Mouse (Mus musculus) stomach, embryonic 14.5 days (tissue): ENCODE results near the gene Gm10135. TPM values are rescaled to one million over a fixed set of nuclear protein-coding genes. Genes with fewer than 3 reads are reported as not detected.
"Not testable (repeated sequence)": the region's sequence is repeated elsewhere in the genome, so short reads cannot be mapped to it uniquely, and the experiment has no call there.

Source experiments
- ATAC-seq: fragments of 200-750 bp; cut with Nextera tagmentation; 2 replicates; pipeline ENCODE4 v1.8.0; 2017; ENCODE audit warnings: low read depth, moderate TSS enrichment; ENCODE audit not compliant: insufficient number of reproducible peaks, insufficient read depth, low FRiP score
- H3K27ac ChIP-seq: fragments of 300-500 bp; sonication (generic); 2 replicates; pipeline ENCODE4 v1.5.1; 2014; ENCODE audit warnings: mild to moderate bottlenecking, low read length, moderate library complexity, mixed read lengths
- H3K27me3 ChIP-seq: fragments of 300-500 bp; sonication (generic); 2 replicates; pipeline ENCODE4 v1.6.1; 2014; ENCODE audit warnings: low read length, control low read depth, mixed read lengths; ENCODE audit not compliant: control insufficient read depth, insufficient read depth
- H3K36me3 ChIP-seq: fragments of 300-500 bp; sonication (generic); 2 replicates; pipeline ENCODE4 v1.6.1; 2014; ENCODE audit warnings: mild to moderate bottlenecking, control low read depth, low read length, moderate library complexity, mixed read lengths; ENCODE audit not compliant: control insufficient read depth, insufficient read depth
- H3K4me1 ChIP-seq: fragments of 300-500 bp; sonication (generic); 2 replicates; pipeline ENCODE4 v1.6.1; 2014; ENCODE audit warnings: low read length, control low read depth, mixed read lengths; ENCODE audit not compliant: control insufficient read depth, insufficient read depth
- H3K4me2 ChIP-seq: fragments of 300-500 bp; sonication (generic); replicated peaks from 2 replicates; pipeline ENCODE4 v1.6.1; 2014; ENCODE audit warnings: low read depth, low read length, control low read depth
- H3K4me3 ChIP-seq: fragments of 300-500 bp; sonication (generic); 2 replicates; pipeline ENCODE4 v1.5.1; 2014; ENCODE audit warnings: low read depth, low read length, control low read depth
- H3K9ac ChIP-seq: fragments of 300-500 bp; sonication (generic); replicated peaks from 2 replicates; pipeline ENCODE4 v1.6.1; 2014; ENCODE audit warnings: low read depth, mild to moderate bottlenecking, control low read depth, low read length, moderate library complexity, mixed read lengths
- H3K9me3 ChIP-seq: fragments of 300-500 bp; sonication (generic); 2 replicates; pipeline ENCODE4 v1.6.1; 2016; ENCODE audit warnings: low read depth, low read length, control low read depth; ENCODE audit not compliant: control insufficient read depth
- WGBS: fragments of 180-500 bp; shearing (Covaris S2); extraction: QIAGEN DNeasy Blood & Tissue Kit; methylation state at CpG from one replicate; pipeline ENCODE4 v1.1.7; 2014; 5-methylcytosine and 5-hydroxymethylcytosine counted together
- polyA plus RNA-seq: library from polyadenylated mRNA; unstranded; fragments of >200 nt; fragmentation: Nextera tagmentation; extraction: Ambion mirVana; gene quantifications from 2 replicates; pipeline ENCODE4 v1.2.1, GENCODE M21; 2014

Gene Gm10135
- polyA plus RNA-seq, 1 experiment from 2014 or later, result not detected

DNA sequence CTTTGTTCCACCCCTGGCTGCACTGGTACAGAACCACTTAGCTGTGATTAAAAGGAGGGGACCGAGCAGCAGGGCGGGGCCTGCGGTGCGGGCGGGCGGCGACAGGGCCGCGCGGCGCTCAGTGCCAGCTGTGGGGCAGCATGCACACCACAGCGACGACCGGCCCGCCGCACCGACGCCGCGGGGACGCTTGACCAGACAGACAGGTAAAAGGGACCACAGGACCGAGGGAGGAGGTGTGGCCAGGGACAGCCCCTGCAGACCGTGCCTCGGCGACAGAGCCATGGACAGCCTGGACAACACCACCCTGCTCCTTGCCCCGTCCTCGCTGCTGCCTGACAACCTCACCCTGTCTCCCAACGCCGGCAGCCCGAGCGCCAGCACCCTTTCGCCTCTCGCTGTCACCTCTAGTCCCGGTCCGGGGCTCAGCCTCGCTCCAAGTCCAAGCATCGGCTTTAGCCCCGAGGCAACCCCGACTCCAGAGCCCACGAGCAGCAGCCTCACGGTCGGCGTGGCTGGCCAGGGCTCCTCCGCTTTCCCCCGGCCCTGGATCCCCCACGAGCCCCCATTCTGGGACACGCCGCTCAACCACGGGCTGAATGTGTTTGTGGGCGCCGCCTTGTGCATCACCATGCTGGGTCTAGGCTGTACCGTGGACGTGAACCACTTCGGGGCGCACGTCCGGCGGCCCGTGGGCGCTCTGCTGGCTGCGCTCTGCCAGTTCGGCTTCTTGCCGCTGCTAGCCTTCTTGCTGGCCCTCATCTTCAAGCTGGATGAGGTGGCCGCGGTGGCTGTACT, 32.5 kb upstream of the Gm10135 start, which contains the start of gene Slc10a4:
TSS of gene Slc10a4 (plus strand) at position 100 of the 798 bp plus-strand sequence.
- Histone ChIP-seq H3K36me3 (no peaks in the 10 kb centered on the region), H3K4me1 (no peaks in the 10 kb centered on the region), H3K9ac (no peak within 1 kb of the TSS), H3K27ac (no peak within 1 kb of the TSS), H3K4me2 (peak within 1 kb of the TSS; percentile 60), H3K9me3 (no peaks in the 10 kb centered on the region), H3K4me3 (peak within 1 kb of the TSS; percentile 35), H3K27me3 (peaks cover 13% of the 10 kb centered on the region; the same call in 1 of the 2 replicates)
- peak; percentile 65; the same call in 1 of the 2 replicates for ATAC-seq
- WGBS, result 10% methylated on average over 64 of the region's 65 CpGs

DNA sequence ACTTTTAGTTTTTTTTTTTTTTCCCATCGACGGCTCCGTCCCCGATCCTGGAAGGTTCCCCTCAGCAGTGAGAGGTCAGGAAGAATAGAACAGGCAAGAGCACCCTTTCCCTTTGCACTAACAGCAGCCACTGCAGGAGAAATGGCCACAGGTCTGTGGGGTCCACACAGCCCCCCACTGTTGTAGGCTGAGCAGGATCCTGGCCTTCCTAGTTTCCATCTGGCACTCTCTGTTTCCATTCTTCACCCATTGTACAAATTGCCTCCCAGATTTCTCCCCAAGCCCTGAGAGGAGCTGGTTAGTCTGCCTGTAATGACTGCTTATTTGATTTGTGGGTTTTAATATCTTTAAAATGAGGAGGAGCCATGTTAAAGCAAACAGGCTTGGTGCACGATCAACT, 29.5 kb upstream of the Gm10135 start:
- 75% methylated on average over 5 of the region's 5 CpGs for WGBS
- H3K36me3 ChIP-seq, result no peaks in the 10 kb centered on the region
- no peak overlapping the region for H3K9ac ChIP-seq
- no peak overlapping the region for H3K4me2 ChIP-seq
- no peak overlapping the region for H3K4me3 ChIP-seq
- peaks cover 13% of the 10 kb centered on the region; the same call in 1 of the 2 replicates for H3K27me3 ChIP-seq
- ATAC-seq, result no peak
- H3K4me1 ChIP-seq, result no peaks in the 10 kb centered on the region
- H3K9me3 ChIP-seq, result no peaks in the 10 kb centered on the region
- H3K27ac ChIP-seq, result no peak overlapping the region

DNA sequence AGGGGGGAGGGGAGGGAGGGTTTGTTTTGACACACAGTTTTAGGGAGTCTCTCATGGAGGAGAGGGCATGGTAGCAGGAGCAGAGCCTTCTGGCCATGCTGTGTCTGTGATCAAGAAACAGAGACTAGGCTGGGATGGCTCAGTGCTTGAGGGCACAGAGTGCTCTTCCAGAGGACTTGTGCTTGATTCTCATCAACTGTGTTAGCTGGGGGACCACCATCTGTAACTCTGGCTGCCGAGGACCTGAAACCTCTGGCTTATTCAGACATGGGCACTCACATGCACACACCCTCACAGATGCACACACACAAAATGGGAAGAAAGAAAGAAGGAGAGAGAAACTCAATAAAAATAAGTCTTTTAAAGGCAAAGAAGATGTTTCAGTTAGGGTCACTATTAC, 24.0 kb upstream of the Gm10135 start:
- not testable (repeated sequence) for H3K27ac ChIP-seq, H3K9me3 ChIP-seq, H3K36me3 ChIP-seq, H3K27me3 ChIP-seq, H3K9ac ChIP-seq, ATAC-seq, H3K4me1 ChIP-seq, H3K4me2 ChIP-seq, H3K4me3 ChIP-seq
- 72% methylated on average over 1 of the region's 1 CpGs for WGBS

DNA sequence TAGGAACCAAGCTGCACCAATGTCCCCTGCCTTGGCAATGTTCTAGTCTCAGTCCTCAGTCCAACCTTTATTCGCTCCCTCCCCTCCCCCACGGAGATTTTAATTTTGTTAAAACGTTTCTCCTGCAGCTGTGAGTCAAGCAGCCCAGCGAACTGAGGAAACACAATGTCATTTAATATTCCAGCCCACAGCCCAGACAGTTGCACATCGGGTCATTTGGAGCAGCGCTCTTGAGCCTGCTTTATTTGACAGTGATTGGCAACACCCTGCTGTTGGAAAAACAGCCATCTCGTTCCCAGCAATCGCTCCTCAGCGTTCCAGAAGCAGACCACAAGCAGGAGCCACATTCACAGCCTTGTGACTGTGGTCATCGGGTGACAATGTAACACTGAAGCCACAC, 20.9 kb upstream of the Gm10135 start:
- H3K27ac ChIP-seq, result no peak overlapping the region
- no peak for ATAC-seq
- no peaks in the 10 kb centered on the region for H3K27me3 ChIP-seq
- no peak overlapping the region for H3K4me3 ChIP-seq
- H3K4me1 ChIP-seq, result no peaks in the 10 kb centered on the region
- H3K9me3 ChIP-seq, result no peaks in the 10 kb centered on the region
- no peaks in the 10 kb centered on the region for H3K36me3 ChIP-seq
- H3K9ac ChIP-seq, result no peak overlapping the region; the same call in 1 of the 2 replicates
- H3K4me2 ChIP-seq, result no peak overlapping the region
- WGBS, result 39% methylated on average over 10 of the region's 10 CpGs

DNA sequence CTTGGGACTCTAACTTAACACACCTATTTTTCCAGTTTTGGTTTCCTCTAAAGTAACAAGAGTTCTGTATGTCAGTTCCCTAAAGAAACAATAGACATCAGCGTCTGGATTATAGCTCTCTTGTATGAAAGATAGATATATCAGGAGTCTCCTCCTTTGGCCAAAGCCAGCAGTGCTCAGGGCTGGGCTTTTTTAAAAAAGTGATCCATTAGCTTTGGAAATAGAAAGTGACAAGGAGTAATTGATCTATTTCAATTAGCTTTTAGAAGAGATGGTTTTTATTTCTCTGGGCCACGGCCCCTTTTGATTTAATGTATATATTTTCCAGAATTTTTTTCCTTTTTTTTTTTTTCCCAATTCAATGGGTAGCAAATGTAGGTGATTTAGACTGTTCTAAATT, 20.4 kb upstream of the Gm10135 start:
- H3K4me2 ChIP-seq, result no peak overlapping the region
- WGBS, result 61% methylated on average over 2 of the region's 2 CpGs
- H3K9ac ChIP-seq, result no peak overlapping the region
- no peak overlapping the region for H3K4me3 ChIP-seq
- H3K4me1 ChIP-seq, result no peaks in the 10 kb centered on the region
- H3K9me3 ChIP-seq, result no peaks in the 10 kb centered on the region
- ATAC-seq, result no peak
- H3K27me3 ChIP-seq, result no peaks in the 10 kb centered on the region
- no peak overlapping the region for H3K27ac ChIP-seq
- no peaks in the 10 kb centered on the region for H3K36me3 ChIP-seq

DNA sequence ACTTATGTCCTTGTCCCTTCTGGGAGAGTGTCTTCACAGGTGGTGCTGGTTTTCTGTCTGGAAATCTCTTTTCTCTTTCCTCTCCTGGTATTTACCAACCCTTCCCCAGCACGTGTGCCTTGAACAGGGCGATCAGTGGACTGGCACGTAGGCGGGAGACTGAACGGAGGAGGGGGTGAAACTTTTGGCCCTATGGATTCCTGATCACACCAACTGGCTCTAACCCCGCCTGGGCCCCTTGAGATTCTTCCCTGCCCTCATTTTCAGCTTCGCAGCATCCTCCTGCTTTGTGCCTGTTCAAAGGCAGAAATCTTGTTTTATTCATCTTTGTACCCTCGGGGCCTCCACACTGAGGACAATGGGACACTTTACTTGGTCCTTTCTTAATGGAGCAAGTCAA, 19.9 kb upstream of the Gm10135 start:
- WGBS, result 80% methylated on average over 8 of the region's 8 CpGs
- no peak overlapping the region for H3K4me2 ChIP-seq

DNA sequence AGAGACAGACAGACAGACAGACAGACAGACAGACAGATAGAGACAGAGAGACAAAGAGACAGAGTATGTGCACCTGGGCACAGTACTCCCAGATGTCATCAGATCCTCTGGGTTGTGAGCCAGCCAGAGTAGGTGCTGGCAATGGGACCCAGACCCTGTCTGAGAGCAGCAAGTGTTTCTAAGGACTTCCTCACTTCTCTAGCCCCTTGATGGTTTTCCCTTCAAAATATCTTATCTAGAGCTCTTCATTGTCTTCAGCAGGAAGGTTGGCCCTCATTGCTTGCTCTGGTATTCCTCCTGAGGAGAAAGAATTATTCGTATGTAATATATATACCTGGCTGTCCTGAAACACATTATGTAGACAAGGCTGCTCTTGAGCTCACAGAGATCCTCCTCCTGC, 18.0 kb upstream of the Gm10135 start:
- Histone ChIP-seq H3K9me3 (no peaks in the 10 kb centered on the region), H3K4me3 (no peak overlapping the region), H3K36me3 (no peaks in the 10 kb centered on the region), H3K4me1 (no peaks in the 10 kb centered on the region), H3K27me3 (no peaks in the 10 kb centered on the region), H3K27ac (no peak overlapping the region), H3K4me2 (no peak overlapping the region), H3K9ac (no peak overlapping the region)
- ATAC-seq, result no peak
- WGBS, result 83% methylated on average over 1 of the region's 1 CpGs

More for the DNA sequence above, 19.9 kb upstream of the Gm10135 start:
- Histone ChIP-seq H3K9ac (no peak overlapping the region), H3K9me3 (no peaks in the 10 kb centered on the region), H3K36me3 (no peaks in the 10 kb centered on the region), H3K4me3 (no peak overlapping the region), H3K27me3 (no peaks in the 10 kb centered on the region), H3K4me1 (no peaks in the 10 kb centered on the region), H3K27ac (no peak overlapping the region)
- no peak for ATAC-seq

DNA sequence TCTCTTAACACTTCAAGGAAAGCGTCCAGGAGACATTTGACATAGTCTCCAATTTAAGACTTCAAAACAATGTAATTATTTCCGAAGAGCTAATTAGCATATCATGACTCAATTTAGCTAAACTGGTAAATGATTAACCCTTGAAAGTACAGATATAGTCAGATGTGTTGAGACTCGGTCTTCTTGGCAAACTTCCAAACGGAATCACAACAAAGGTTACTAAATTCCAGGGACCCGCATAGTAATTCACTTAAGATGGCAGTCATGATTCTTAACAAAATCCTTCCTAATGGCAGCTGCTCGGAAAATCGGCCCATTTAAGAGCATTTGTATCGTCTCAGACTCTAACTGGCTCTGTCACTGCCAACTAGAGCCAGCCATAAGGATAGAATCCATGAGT, 15.3 kb upstream of the Gm10135 start:
- Histone ChIP-seq H3K36me3 (no peaks in the 10 kb centered on the region), H3K27ac (no peak overlapping the region), H3K4me2 (no peak overlapping the region), H3K4me1 (no peaks in the 10 kb centered on the region), H3K9ac (no peak overlapping the region), H3K27me3 (no peaks in the 10 kb centered on the region), H3K9me3 (no peaks in the 10 kb centered on the region), H3K4me3 (no peak overlapping the region)
- ATAC-seq, result no peak
- WGBS, result 68% methylated on average over 8 of the region's 8 CpGs

DNA sequence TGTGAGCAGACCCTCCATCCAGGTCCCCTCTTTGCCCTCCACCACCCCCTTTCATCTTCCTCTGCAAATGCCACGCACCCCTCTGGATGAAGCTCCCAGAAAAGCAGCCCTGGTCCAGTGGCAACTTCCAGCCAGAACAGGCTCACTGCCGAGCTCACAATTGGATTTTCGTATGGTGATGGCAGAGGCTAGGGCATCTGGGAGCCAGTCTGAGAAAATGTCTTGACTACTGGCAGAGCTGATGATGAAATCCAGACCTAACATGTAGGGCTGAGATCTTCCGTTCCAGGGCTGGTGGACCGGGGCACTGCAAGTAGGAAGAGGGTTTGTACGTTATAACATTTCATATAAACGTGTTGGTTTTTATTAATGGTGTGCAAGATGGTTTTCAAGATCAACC, 13.3 kb upstream of the Gm10135 start:
- Histone ChIP-seq H3K4me3 (no peak overlapping the region), H3K4me1 (no peaks in the 10 kb centered on the region), H3K9me3 (no peaks in the 10 kb centered on the region), H3K27me3 (no peaks in the 10 kb centered on the region), H3K36me3 (no peaks in the 10 kb centered on the region), H3K27ac (no peak overlapping the region), H3K4me2 (no peak overlapping the region), H3K9ac (no peak overlapping the region)
- 77% methylated on average over 7 of the region's 7 CpGs for WGBS
- no peak for ATAC-seq
